Mouse (Mus musculus): ENCODE data around the gene Iqcf6. TPM values are rescaled to one million over a fixed set of nuclear protein-coding genes. Genes with fewer than 3 reads are reported as not detected.

Gene Iqcf6
- total RNA-seq, 2 experiments from 2014 or later = not detected

DNA sequence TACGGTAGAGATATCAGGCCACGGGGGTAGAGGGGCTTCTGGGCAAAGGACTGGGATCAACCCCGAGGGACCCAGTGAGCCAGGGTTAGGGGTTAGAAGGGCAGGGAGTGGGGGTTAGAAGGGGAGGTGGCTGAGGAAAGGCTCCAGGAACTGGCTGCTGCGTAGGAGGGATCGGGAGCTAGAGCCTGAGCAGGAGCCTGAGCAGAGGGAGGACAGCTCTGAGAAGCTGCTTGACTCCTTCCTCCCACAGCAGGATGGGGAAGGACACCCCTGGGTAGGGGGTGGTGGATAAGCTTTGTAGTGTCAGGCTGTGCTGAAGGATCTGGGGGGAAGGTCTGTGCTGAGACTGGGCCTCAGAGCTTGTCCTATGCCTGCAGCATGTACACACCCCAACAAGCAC is 30.4 kb downstream of the Iqcf6 start:
- no peak for DNase-seq (ENCODE audit: low spot score in 2 of 2)

GRCm38 (mm10) chr9:106657592-106657991 is 31.2 kb downstream of the Iqcf6 start:
- DNase-seq (ENCODE audit: low spot score in 2 of 2) = no peak

GRCm38 (mm10) chr9:106659441-106659840 is 33.1 kb downstream of the Iqcf6 start:
- no peak for DNase-seq (ENCODE audit: low spot score in 2 of 2)

DNA sequence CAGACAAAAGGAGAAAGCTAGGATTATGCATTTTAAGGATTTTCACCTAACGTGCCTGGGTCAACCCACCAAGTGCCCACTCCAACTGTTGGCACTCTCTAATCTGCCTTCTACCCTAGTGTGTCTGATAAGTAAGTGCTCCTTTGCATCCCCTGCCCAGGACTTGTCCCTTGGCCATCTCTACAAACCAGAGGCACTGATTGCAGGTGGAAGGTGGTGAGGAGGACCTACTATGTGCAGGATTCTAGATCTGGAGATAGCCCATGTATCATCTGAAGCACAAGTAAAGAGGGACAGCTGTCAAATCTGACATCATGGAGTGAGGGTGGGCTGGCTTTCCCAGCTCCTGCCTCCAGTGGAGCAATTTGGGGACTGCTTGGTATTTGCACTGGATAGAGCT is 33.6 kb downstream of the Iqcf6 start:
- no peak for DNase-seq (ENCODE audit: low spot score in 2 of 2)

GRCm38 (mm10) chr9:106663200-106663599 is 36.8 kb downstream of the Iqcf6 start:
- DNase-seq (ENCODE audit: low spot score in 2 of 2) = no peak

- DNase-seq (ENCODE audit: low spot score in 2 of 2) = peak; percentile 72 to 85
Measured at GRCm38 (mm10) chr9:106664433-106664832, 38.1 kb downstream of the Iqcf6 start.

DNA sequence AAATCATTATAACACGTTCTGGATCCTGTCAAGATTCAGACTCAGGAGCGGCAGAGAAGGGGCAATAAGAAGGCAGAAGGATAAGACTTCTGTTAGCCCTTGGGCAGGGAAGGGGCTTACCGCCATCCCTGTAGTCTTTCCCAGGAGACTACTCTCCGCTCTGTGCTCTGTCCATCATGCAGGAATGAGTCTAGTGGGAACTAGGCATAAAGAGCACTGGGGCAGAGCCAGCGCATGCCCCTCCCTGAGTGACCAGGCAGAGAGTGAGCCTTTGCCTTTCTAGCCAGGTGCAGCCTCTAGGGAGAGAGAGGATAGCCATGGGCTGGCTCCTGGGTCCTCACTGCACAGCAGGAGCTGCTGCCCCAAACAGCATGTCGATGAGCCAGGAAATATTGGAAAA is 38.5 kb downstream of the Iqcf6 start:
- DNase-seq (ENCODE audit: low spot score in 2 of 2) = no peak

DNA sequence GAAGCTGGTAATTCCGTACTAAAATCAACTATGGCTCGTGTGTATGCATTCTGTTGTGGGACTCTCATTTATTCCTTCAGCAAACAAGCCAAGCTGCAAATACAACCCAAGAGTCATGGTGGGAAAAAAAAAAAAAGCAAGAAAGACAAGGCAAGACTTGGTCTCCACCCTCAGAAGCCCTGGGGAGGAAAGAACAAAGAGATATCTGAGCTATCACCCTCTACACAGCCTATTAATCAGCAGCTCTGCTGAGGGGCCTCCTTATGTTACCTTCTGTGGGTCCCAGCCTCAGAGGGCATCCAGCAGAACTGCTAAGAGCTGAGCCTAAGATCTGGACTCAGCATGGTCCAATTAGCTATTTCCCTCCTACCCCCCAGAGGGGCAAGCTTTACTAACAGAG is 47.5 kb downstream of the Iqcf6 start:
- DNase-seq (ENCODE audit: low spot score in 2 of 2) = no peak

DNA sequence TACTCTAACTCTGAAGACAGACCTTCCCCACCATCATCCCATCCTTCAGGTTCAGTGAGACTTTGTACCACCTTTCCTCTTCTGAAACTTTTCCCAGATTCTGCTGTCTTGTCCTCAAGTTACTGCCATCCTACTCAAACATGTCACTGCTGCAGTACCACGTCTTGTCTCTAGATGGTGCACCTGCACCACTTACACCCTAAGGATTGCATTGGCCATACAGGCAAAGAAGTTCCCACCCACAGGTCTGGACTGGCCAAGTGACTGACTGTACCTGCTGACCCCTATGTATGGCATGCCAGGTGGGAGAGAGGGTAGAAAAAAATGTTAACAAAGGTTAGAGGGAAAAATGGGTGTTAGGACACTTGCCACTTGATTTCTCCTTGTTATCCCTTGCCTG is 49.1 kb downstream of the Iqcf6 start:
- peak; percentile 85 to 89 for DNase-seq (ENCODE audit: low spot score in 2 of 2)

- peak; percentile 61 to 70 for DNase-seq (ENCODE audit: low spot score in 2 of 2)
Measured at GRCm38 (mm10) chr9:106675965-106676364, 49.6 kb downstream of the Iqcf6 start.

GRCm38 (mm10) chr9:106676571-106676970 is 50.2 kb downstream of the Iqcf6 start:
- DNase-seq (ENCODE audit: low spot score in 2 of 2) = no peak

Other genes with a start within 250 kb of the Iqcf6 start
- 100 to 1,000 TPM; 275 to 295 TPM for gene Rpl29, start 197.1 kb upstream of the Iqcf6 start, total RNA-seq (2021)
- 10 to 100 TPM; 15.6 to 19.4 TPM for gene Acy1, start 188.3 kb upstream of the Iqcf6 start, total RNA-seq (2021)
- 10 to 100 TPM; 12.5 to 12.7 TPM for gene Abhd14b, start 179.1 kb upstream of the Iqcf6 start, total RNA-seq (2021)
- 10 to 100 TPM; 35.3 to 36.5 TPM for gene Abhd14a, start 178.9 kb upstream of the Iqcf6 start, total RNA-seq (2021)
- gene Pcbp4, start 173.3 kb upstream of the Iqcf6 start, total RNA-seq (2021) = 100 to 1,000 TPM; 207 to 212 TPM
- 1 to 10 TPM; 9.0 to 9.6 TPM for gene Gpr62, start 160.6 kb upstream of the Iqcf6 start, total RNA-seq (2021)
- 10 to 100 TPM; 29.3 to 38.7 TPM for gene Rrp9, start 150.6 kb upstream of the Iqcf6 start, total RNA-seq (2021)
- 1 to 10 TPM; 5.2 to 5.5 TPM for gene Parp3, start 149.6 kb upstream of the Iqcf6 start, total RNA-seq (2021)
- gene Iqcf1, start 126.6 kb upstream of the Iqcf6 start, total RNA-seq (2021) = not detected
- gene Iqcf5, start 112.0 kb upstream of the Iqcf6 start, total RNA-seq (2021) = not detected
- not detected for gene Iqcf3, start 65.0 kb upstream of the Iqcf6 start, total RNA-seq (2021)
- not detected for gene Iqcf4, start 55.6 kb upstream of the Iqcf6 start, total RNA-seq (2021)
- 10 to 100 TPM; 50.5 to 52.2 TPM for gene Grm2, start 29.5 kb downstream of the Iqcf6 start, total RNA-seq (2021)
- gene Tex264, start 59.3 kb downstream of the Iqcf6 start, total RNA-seq (2021) = 100 to 1,000 TPM in 1 of 2 experiments, 10 to 100 TPM in 1; 99.4 to 103 TPM
- 10 to 100 TPM; 15.7 to 16.6 TPM for gene Rad54l2, start 162.6 kb downstream of the Iqcf6 start, total RNA-seq (2021)
- 10 to 100 TPM; 31.4 to 40.4 TPM for gene Dcaf1, start 195.3 kb downstream of the Iqcf6 start, total RNA-seq (2021)